Mouse (Mus musculus): Measurements from ENCODE around the gene Mitf.

DNA sequence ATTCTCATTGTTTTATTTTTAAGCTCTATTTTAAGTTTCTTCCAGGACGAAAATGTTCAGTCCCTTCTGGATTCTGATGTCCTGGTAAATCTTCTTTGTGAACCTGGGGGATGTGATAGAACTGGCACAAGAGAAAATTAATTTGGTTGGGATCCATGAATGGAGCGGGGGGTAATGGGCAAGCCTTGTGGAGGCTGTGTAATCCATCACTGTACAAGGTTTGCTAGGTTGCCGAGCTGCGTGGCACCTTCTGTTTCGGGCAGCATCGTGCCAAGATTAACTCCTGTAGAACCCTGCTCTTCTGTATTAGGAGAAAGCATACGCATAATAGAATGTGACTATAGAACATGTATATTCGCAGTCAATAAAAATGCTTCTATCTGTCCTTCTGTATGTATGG, 76.1 kb downstream of the Mitf start:
- TF ChIP-seq CTCF (IDR thresholded peaks at IDR 0.05; ENCODE audit: low read depth) (no peak), EP300 (optimal IDR thresholded peaks at IDR 0.05) (no peak)
